19 mouse cellular contexts compared by ENCODE assay signal in genomic region chr11:31396638-31397417, GRCm38 (mm10).
"Had no signal": no experiment of that assay in that cellular context is flagged by ENCODE, and none has a peak within 500 bp of the region (broad histone marks: within the 10 kb centered on the region; RNA-seq: fewer than 3 reads in every experiment).

No protein-coding gene starts in this region.

- H3K9me3 ChIP-seq: limb, embryonic 12.5 days; midbrain, embryonic 10.5 days; neural tube, embryonic 15.5 days had no signal

- H3K27me3 ChIP-seq: limb, embryonic 12.5 days; neural tube, embryonic 15.5 days had no signal

- H3K4me2 ChIP-seq: limb, embryonic 12.5 days; neural tube, embryonic 15.5 days had no signal

- H3K4me1 ChIP-seq: limb, embryonic 12.5 days; midbrain, embryonic 10.5 days; neural tube, embryonic 15.5 days had no signal

- H3K36me3 ChIP-seq: limb, embryonic 12.5 days; midbrain, embryonic 10.5 days; neural tube, embryonic 15.5 days had no signal

- H3K9ac ChIP-seq: limb, embryonic 12.5 days; liver, embryonic 14.5 days; neural tube, embryonic 15.5 days had no signal

- DNase-seq: kidney, adult 8-10 months; kidney, postnatal 36 days; layer of hippocampus, adult 9-11 months; layer of hippocampus, postnatal 36 days; lung, adult 18-20 months; lung, postnatal 4 days; midbrain, embryonic 14.5 days; right cerebral cortex, adult 18-20 months; right cerebral cortex, postnatal 25 days; thymus, adult 2 months; thymus, postnatal 25 days had no signal

- H3K4me3 ChIP-seq: limb, embryonic 12.5 days; midbrain, embryonic 10.5 days; myocyte; neural tube, embryonic 15.5 days had no signal

- ATAC-seq: lung, postnatal 0 days had no signal

- H3K27ac ChIP-seq: kidney, postnatal 0 days; limb, embryonic 12.5 days; liver, embryonic 14.5 days; midbrain, embryonic 10.5 days; neural tube, embryonic 15.5 days; stomach, postnatal 0 days had no signal
